10 mouse cellular contexts compared by ENCODE assay signal in the genomic region with DNA sequence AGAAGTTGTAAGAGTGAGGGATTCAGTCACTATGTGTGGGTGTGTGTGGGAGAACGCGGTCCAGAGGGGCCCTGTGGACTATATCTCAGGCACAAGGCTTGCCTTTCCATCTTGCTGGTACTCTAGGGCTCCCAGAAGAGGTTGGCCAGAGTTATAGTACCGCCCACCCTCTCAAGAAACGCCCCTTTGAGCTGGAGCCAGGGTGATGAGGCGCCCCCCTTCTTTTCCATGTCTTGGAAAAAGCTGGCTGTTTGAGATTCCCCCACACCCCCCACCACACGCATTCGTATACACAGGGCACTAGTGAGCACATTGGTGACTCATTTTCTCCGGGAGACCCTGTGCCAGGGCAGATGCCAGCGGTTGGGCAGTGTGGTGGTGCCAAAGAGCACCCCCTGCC. TPM values are rescaled to one million over a fixed set of nuclear protein-coding genes. Genes with fewer than 3 reads are reported as not detected.
DNase-seq lines count a peak whose midpoint lies in the region; ATAC-seq lines count a peak whose summit lies in the region.
"Had no signal": no experiment of that assay in that cellular context is flagged by ENCODE, and none has a peak within 500 bp of the region (broad histone marks: within the 10 kb centered on the region; RNA-seq: fewer than 3 reads in every experiment).

No protein-coding gene starts in this region.

- H3K4me2 ChIP-seq in heart, embryonic 11.5 days: peak overlapping the region; percentile 99
- peak overlapping the region; percentile 100 for H3K4me2 ChIP-seq in forebrain, embryonic 14.5 days (ENCODE audit: low read length)
- H3K4me2 ChIP-seq in midbrain, embryonic 15.5 days: peak overlapping the region; percentile 100

- peak overlapping the region; percentile 78 for H3K9ac ChIP-seq in heart, embryonic 11.5 days (ENCODE audit: low read depth, low read length)
- H3K9ac ChIP-seq in forebrain, embryonic 14.5 days (ENCODE audit: low read length): no peak overlapping the region
- H3K9ac ChIP-seq in midbrain, embryonic 15.5 days: no peak overlapping the region

- H3K4me3 ChIP-seq in heart, embryonic 11.5 days (ENCODE audit: low read depth, low read length): peak overlapping the region; percentile 72
- peak overlapping the region; percentile 59 for H3K4me3 ChIP-seq in forebrain, embryonic 14.5 days (ENCODE audit: low read depth, low read length)
- peak overlapping the region; percentile 66 for H3K4me3 ChIP-seq in midbrain, embryonic 15.5 days

- ATAC-seq in heart, embryonic 11.5 days (replicated peaks; ENCODE audit: insufficient number of reproducible peaks, low FRiP score, low TSS enrichment): no peak; the same call in 1 of the 2 replicates
- peak; percentile 30 for ATAC-seq in forebrain, embryonic 14.5 days
- ATAC-seq in midbrain, embryonic 15.5 days (replicated peaks): peak; percentile 44

- no peak overlapping the region for H3K27ac ChIP-seq in heart, embryonic 11.5 days (ENCODE audit: low read depth, low read length)
- H3K27ac ChIP-seq in forebrain, embryonic 14.5 days (ENCODE audit: low read depth, low read length): no peak overlapping the region
- H3K27ac ChIP-seq in midbrain, embryonic 15.5 days: no peak overlapping the region

- H3K4me1 ChIP-seq in heart, embryonic 11.5 days (ENCODE audit: control insufficient read depth, insufficient read depth, low read length): peaks cover 24% of the 10 kb centered on the region
- H3K4me1 ChIP-seq in forebrain, embryonic 14.5 days (ENCODE audit: control insufficient read depth, insufficient read depth, low read length): peaks cover 12% of the 10 kb centered on the region
- peaks cover 29% of the 10 kb centered on the region for H3K4me1 ChIP-seq in midbrain, embryonic 15.5 days

- no peak for DNase-seq in heart, adult 8-10 months (ENCODE audit: low spot score)
- peak; percentile 39 for DNase-seq in forebrain, embryonic 14.5 days (ENCODE audit: low spot score)
- DNase-seq in kidney, postnatal 10 days: peak; percentile 72
- no peak for DNase-seq in layer of hippocampus, adult 18-20 months (ENCODE audit: low spot score in 2 of 2)
- no peak for DNase-seq in frontal cortex, postnatal 25 days (ENCODE audit: low spot score in 2 of 2)
- DNase-seq in adrenal gland, adult 18-20 months (ENCODE audit: low spot score in 2 of 2): no peak

- no peaks in the 10 kb centered on the region for H3K9me3 ChIP-seq in heart, embryonic 11.5 days (replicated peaks; ENCODE audit: control insufficient read depth, low read length)
- no peaks in the 10 kb centered on the region for H3K9me3 ChIP-seq in forebrain, embryonic 14.5 days (replicated peaks; ENCODE audit: control insufficient read depth, low read length)
- no peaks in the 10 kb centered on the region for H3K9me3 ChIP-seq in midbrain, embryonic 15.5 days

- peaks cover 31% of the 10 kb centered on the region for H3K27me3 ChIP-seq in heart, embryonic 11.5 days (ENCODE audit: control insufficient read depth, insufficient read depth, low read length)
- H3K27me3 ChIP-seq in forebrain, embryonic 14.5 days (replicated peaks; ENCODE audit: control insufficient read depth, insufficient read depth, low read length): peaks cover 27% of the 10 kb centered on the region
- H3K27me3 ChIP-seq in midbrain, embryonic 15.5 days (replicated peaks): peaks cover 49% of the 10 kb centered on the region

- H3K36me3 ChIP-seq in heart, embryonic 11.5 days (ENCODE audit: control insufficient read depth, insufficient read depth, low read length): no peaks in the 10 kb centered on the region
- H3K36me3 ChIP-seq in forebrain, embryonic 14.5 days (ENCODE audit: control insufficient read depth, insufficient read depth, low read length): no peaks in the 10 kb centered on the region
- H3K36me3 ChIP-seq in midbrain, embryonic 15.5 days (replicated peaks): no peaks in the 10 kb centered on the region
- H3K36me3 ChIP-seq: G1E had no signal

- WGBS in heart, embryonic 11.5 days (ENCODE audit: insufficient replicate concordance): 32% methylated on average over 9 of the region's 9 CpGs
- WGBS in forebrain, embryonic 14.5 days: 23% methylated on average over 9 of the region's 9 CpGs
- 37% methylated on average over 9 of the region's 9 CpGs for WGBS in midbrain, embryonic 15.5 days

RNA-seq across cellular contexts. Expression of a gene that starts 2.8 kb away (rescaled TPM):
- polyA plus RNA-seq in heart, embryonic 11.5 days (2014; fragmentation: Nextera tagmentation; extraction: Ambion mirVana): 3.3 and 3.4 TPM in 2 replicates
- total RNA-seq in heart, adult 8-10 months (2022): 1 to 10 TPM; 1.1 to 1.5 (median 1.4) TPM
- polyA plus RNA-seq in forebrain, embryonic 14.5 days (2014; fragmentation: Nextera tagmentation; extraction: Ambion mirVana): 0.57 and 1.0 TPM in 2 replicates
- 2.2 and 3.1 TPM in 2 replicates for polyA plus RNA-seq in midbrain, embryonic 15.5 days (2015; fragmentation: Nextera tagmentation; extraction: Ambion mirVana)
- total RNA-seq in layer of hippocampus, adult 18-20 months (2021): 1 to 10 TPM; 4.0 to 4.5 TPM
- 10 to 100 TPM; 10.6 to 15.1 TPM for total RNA-seq in adrenal gland, adult 18-20 months (2021)
- polyA plus RNA-seq: G1E had no signal

RNA-seq across cellular contexts. Expression of a gene that starts 44.6 kb away (rescaled TPM):
- 0.11 TPM in 1 of 2 replicates, not detected in the other for polyA plus RNA-seq in heart, embryonic 11.5 days (2014; fragmentation: Nextera tagmentation; extraction: Ambion mirVana)
- total RNA-seq in heart, adult 8-10 months (2022): not detected
- polyA plus RNA-seq in forebrain, embryonic 14.5 days (2014; fragmentation: Nextera tagmentation; extraction: Ambion mirVana): not detected in 2 replicates
- 0.06 and 0.14 TPM in 2 replicates for polyA plus RNA-seq in midbrain, embryonic 15.5 days (2015; fragmentation: Nextera tagmentation; extraction: Ambion mirVana)
- not detected for total RNA-seq in layer of hippocampus, adult 18-20 months (2021)
- total RNA-seq in adrenal gland, adult 18-20 months (2021): under 1 TPM in 1 of 2 experiments, not detected in 1; 0.17 TPM
- total RNA-seq: G1E; heart, adult 18-20 months had no signal
- polyA plus RNA-seq: G1E had no signal

Comparison
In these comparisons a context has a peak if more than half of its experiments do, and no peak if none do; other contexts are left out.
1. DNase-seq: peak in forebrain, embryonic 14.5 days (single experiment) and kidney, postnatal 10 days (single experiment); none in heart, adult 8-10 months (single experiment), layer of hippocampus, adult 18-20 months (0 of 2), frontal cortex, postnatal 25 days (0 of 2) and adrenal gland, adult 18-20 months (0 of 2).
2. Peak in every context shown above with its lines, with median percentiles within 50 percentile points of each other: H3K4me2 ChIP-seq and H3K4me3 ChIP-seq.